Mouse (Mus musculus) ES-CJ7 (cell line): ENCODE data around the gene Sars.

ENCODE experiments used
- DNase-seq: peaks from one replicate; pipeline ENCODE4 v3.0.0; 2011; ENCODE audit warnings: low read depth, low spot score

Sars gene

GRCm38 (mm10) chr3:108424944-108425623 is 19.9 kb downstream of the Sars start:
- DNase-seq, result no peak

GRCm38 (mm10) chr3:108423844-108424801 is 20.9 kb downstream of the Sars start:
- peak; percentile 35 for DNase-seq

DNA sequence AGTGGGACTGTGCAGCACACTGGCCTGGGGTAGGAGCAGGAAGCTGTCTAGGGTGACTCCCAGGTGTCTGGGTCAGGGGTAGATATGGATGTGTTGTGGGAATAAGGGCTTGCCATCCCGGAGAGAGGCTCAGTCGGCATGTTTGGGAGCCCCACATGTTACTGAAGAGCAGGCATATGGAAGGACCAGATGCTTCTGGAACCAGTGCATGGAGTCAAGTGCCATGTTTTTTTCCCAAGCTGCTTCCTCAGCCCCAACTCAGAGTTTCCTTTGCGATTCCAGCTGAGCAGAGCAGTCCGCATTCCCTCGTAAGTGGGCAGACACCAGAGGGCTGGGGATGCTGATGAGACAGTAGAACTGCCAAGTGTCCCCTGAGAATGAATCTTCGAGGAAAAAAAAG is 22.0 kb downstream of the Sars start:
- no peak for DNase-seq

DNA sequence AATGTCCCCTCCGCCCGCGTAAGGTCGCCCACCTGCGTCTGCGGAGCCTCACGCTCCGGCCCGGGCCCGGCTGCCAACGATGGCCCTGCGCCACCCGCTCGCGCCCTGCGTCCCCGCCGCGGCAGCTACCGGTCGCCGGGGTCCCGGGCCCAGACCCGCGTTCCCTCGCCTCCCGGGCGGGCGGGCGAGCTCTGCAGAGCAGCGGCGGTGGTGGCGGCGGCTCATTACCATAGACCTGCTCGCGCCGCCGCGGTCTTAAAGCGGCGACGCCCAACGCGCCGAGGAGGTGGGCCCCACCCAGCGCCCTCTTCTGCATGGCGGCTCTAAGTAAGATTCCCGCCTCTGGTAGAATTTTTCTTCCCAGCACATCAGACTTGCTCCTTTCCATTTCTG is 29.2 kb downstream of the Sars start:
- DNase-seq, result peak; percentile 73

DNA sequence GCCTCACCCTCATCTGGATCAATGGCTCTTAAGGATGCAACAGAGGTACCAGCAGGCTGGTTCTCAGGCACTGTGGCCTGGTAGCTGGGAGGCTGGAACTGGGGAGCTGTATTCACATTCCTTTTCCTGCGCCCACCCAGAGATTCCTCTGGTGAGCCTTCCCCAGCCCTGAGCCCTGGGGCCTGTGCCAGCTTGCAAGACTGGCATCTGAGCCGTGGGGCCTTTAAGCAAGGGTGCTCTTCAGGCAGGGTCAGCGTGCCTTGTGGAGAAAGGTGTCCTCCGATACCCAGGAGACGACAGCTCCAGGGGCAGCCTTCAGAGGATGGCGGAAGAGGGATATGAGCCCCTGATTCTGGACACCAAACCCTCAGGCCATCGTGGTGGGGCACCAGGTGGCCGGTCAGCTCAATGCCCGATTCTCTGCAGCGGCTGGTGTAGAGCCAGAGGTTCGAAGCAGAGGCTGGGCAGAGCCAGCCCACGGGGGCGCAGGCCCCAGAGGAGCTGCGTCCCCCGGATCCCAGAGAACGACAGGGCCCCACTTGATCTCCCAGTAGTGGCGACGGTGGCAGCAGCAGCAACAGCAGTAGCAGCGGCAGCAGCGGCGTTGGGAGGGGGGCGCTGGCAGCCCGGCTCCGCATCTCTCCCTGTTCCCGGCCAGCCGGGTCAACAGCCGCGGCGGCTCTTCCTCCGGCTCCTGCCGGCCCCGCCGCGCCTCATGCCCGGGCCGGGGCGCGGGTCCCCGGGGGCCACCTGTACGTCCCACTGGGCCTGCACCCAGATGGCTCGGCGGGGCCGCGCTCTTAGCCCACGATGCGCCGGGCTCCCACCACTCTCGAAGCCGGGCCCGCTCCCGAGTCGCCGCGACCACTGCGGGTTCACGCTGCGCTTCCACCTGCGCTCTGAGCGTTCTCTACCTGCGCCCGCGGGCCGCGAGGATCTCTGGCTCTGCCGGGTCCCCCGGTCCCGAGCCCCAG is 29.9 kb downstream of the Sars start, which contains the start of gene Celsr2:
TSS of gene Celsr2 (minus strand) at position 696 of the 974 bp plus-strand sequence.
- no peak for DNase-seq

DNA sequence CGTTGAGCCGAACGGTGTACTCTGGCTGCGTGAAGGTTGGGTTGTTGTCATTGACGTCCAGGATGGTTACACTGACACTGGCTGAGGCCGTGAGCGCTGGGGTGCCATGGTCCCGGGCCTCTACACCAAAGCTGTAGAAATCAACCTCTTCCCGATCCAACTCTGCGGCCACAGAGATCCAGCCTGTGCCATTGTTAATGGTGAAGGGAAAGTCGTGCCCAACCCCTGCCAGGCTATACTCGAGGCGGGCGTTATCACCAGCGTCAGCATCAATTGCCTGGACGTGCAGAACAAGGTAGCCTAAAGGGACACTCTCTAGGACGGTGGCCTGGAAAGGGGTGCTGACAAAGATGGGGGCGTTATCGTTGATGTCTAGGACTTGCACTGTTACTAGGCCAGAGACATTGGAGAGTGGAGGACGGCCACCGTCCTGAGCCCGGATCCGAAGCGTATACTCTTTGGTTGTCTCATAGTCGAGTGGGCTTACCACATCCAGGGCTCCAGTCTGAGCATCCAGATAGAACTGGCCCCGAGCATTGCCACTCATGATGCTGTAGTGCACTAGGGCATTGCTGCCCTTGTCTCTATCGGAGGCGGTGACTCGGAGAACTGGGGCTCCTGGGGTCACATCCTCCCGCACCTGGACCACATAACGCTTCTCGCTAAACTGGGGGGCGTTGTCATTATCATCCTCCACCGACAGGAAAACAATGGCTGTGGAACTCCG is 31.2 kb downstream of the Sars start:
- no peak for DNase-seq

DNA sequence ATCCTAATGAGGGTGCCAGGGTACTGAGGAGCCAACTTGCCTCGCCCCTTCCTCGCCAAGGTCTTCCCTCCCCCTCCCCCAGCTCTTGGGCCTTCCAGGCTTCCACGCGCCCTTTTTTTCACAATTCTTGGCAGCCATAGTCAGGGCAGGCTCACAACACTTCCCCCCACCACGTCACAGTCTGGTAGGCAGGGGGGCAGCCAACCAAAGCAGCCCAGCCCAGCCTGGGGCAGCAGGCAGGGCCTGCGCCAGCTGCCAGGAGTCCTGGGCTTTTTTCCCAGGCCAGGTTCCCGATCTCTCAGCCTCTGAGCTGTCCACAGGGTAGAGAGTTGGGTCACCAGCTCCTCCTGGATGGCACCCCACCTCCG is 33.3 kb downstream of the Sars start:
- DNase-seq, result no peak

- DNase-seq, result no peak
Observed at GRCm38 (mm10) chr3:108411026-108411753, 33.8 kb downstream of the Sars start.

DNA sequence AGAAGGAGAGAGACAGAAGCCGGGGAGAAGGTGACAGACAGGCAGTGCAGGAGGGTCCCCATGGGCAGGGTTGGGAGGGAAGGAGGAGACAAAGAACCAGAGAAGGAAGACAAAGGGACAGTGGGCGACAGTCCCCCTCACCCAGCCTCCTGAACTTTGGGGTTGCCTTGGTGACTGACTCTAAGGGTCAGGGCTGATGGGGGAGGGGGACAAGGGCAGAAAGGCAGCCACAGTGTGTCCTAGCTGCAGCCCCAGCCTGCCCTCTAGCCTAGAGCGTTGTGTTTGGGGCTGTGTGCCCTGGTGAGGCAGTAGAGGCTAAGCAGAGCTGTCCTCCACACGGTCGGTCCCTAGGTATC is 34.7 kb downstream of the Sars start:
- no peak for DNase-seq

DNA sequence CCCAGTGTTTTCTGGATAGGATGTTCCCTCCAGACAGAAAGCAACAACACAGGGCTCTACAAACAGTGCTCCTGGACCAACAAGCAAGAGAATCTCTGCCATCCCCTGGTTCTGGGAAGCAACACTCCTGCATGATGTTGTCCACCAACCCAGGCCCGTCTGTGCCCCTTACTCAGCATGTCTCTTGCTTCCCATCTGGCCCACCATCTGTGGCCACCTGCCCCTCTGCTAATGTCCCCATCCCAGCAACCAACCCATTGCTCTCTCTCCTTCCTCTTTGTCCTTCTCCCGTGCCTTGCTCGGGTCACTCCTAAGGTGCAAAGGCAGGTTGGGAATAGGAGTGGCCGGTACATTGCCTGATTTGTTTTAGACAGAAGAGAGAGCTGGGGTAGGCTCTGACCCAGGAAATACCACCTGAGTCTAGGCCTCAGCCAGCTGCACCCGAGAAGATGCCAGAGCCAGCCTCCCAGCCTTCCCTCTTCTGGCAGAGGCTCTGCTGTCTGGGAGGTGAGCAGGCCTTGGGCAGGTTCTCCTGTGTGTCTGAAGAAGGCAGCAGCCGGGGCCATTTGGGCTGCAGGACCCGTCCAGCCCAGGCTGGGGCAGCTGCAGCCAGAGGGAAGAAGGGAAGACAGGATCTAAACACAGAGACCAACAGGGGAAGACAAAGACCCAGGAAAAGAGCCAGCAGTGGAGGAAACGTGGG is 35.2 kb downstream of the Sars start:
- DNase-seq, result no peak

GRCm38 (mm10) chr3:108408517-108409008 is 36.4 kb downstream of the Sars start:
- no peak for DNase-seq

- DNase-seq, result no peak
Observed at GRCm38 (mm10) chr3:108406306-108406885, 38.6 kb downstream of the Sars start.

GRCm38 (mm10) chr3:108405536-108406305 is 39.3 kb downstream of the Sars start:
- DNase-seq, result peak; percentile 38

DNA sequence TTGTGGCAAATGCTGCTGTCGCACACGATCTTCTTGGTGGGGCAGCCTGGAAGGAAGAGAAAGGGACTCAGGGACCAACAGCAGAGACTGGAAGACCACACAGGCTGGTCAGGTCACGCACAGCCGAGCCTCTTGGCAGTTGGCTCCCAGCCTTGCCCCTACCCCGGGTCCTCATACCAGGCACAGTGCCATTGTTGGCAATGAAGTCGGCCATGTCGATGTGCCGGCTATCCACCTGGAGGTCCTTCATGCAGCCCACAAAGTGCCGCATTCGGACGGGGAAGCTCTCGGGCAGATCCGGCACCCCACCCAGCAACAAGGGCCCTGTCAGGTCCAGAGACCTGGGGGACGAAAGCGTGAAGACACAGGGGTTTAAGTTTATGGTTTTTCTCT is 42.5 kb downstream of the Sars start:
- DNase-seq, result no peak

DNA sequence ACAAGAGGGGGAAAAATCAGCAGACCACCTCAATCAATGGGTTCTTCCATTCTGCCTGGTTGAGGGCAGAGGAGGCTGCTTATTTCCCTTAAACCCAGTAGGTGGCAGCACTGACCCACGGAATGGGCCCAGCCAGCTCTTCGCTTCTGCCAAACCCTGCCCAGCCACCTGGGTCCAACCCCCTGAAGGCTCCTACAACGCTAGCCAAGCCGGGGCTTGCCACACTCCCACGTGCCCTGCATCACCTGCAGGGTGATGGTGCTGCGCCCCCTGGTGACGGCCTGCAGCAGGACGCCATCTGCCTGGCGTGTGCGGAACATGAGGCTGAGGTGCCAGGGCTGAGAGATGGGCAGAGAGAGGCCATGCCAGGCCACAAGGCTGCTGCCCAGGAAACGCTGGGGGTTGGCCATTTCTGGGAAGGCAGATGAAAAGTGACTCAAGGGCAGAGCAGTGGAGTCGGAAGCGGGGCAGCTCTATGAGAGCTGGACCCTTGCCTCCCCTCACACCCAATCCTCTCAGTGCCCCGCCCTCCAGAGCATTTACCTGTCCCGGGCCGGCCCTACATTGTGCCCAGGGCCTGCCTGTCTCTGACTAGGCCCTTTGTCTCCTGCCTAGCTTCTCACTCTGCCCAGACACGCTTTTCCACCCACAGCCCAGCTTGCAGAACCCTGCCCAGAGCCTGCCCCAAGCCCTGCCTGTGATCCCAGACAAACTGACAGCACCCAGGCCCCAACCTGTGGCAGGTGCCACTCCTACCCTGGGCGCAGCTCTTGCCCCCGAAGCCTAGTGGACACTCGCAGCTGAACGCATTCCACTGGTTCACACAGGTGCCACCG is 43.1 kb downstream of the Sars start:
- peak; percentile 92 for DNase-seq

DNA sequence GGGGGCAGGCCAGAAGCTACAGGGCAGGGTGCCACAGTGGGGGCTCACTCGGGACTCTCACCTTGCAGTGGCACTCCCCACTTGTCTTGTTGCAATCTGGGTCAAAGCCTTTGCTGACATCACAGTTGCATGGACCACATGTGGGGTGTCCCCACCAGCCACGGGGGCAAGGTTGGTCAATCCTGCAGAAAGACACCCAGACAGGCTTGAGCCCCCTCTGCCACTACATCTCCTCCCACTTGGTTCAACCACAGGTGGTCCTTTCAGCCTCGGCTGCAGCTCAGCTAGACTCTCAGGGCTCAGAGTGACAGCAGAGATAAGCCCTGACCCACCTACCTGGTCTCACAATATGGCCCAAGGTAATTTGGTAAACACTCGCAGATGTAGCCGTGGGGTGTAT is 44.6 kb downstream of the Sars start:
- no peak for DNase-seq

GRCm38 (mm10) chr3:108398281-108398680 is 46.7 kb downstream of the Sars start:
- no peak for DNase-seq

GRCm38 (mm10) chr3:108392793-108393192 is 52.2 kb downstream of the Sars start:
- no peak for DNase-seq
